ENCODE assay signal across 9 mouse cellular contexts in the genomic region with DNA sequence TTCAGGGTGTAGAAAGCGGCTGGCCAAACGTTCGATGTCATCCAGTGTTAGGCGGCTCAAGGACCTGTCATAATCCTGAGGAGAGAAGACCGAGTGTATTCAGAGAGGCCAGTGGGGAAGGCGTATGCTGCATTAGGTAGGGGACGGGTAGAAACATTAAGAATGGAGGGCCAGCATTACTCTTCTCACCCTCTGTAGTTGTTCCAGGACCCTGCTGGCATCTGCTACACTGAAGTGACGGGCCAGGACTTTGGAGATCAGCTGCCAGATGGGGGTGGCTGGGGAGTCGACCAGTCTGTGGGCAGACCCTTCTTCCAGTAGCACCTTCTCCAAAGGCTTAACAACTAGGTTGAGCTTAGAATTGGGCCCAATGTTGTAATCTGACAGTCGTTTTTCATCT. TPM values are rescaled to one million over a fixed set of nuclear protein-coding genes. Genes with fewer than 3 reads are reported as not detected.
DNase-seq lines count a peak whose midpoint lies in the region; ATAC-seq and TF ChIP-seq lines count a peak whose summit lies in the region.
"Had no signal": no experiment of that assay in that cellular context is flagged by ENCODE, and none has a peak within 500 bp of the region (broad histone marks: within the 10 kb centered on the region; RNA-seq: fewer than 3 reads in every experiment).

No protein-coding gene starts in this region.

- no peak for TF ChIP-seq EP300 in heart, adult 2 months (IDR thresholded peaks at IDR 0.05; ENCODE audit: insufficient read depth, low read depth, low read length)
- no peak for TF ChIP-seq EP300 in CH12.LX (IDR thresholded peaks at IDR 0.05; ENCODE audit: low read length)

- dilution Hi-C loops in CH12.LX (cut with MboI; ENCODE audit: extremely low pct_ligation_motif_present, extremely low pct_unique_long_range_greater_than_20kb, low sequenced_read_pairs): no loop called here

- H3K36me3 ChIP-seq in heart, adult 2 months (ENCODE audit: control insufficient read depth, insufficient read depth, low read length): peaks cover 4% of the 10 kb centered on the region; the same call in 1 of the 2 replicates
- H3K36me3 ChIP-seq in CH12.LX (replicated peaks in 1 of 2; ENCODE audit: control insufficient read depth in 1 of 2, insufficient read depth in 1 of 2, low read length in 1 of 2): peaks cover 21 to 36% of the 10 kb centered on the region in 2 experiments
- H3K36me3 ChIP-seq in forebrain, embryonic 14.5 days (ENCODE audit: control insufficient read depth, insufficient read depth, low read length): no peaks in the 10 kb centered on the region
- H3K36me3 ChIP-seq in liver, embryonic 13.5 days: peaks cover 12% of the 10 kb centered on the region; the same call in 1 of the 2 replicates

- peaks cover 3% of the 10 kb centered on the region for H3K4me1 ChIP-seq in heart, adult 2 months (ENCODE audit: control insufficient read depth, insufficient read depth, low read length)
- peaks cover 12 to 35% of the 10 kb centered on the region in 2 experiments; a peak in 3 of 4 replicates for H3K4me1 ChIP-seq in CH12.LX (ENCODE audit: control insufficient read depth in 1 of 2, insufficient read depth in 2 of 2)
- H3K4me1 ChIP-seq in forebrain, embryonic 14.5 days (ENCODE audit: control insufficient read depth, insufficient read depth, low read length): peaks cover 6% of the 10 kb centered on the region; the same call in 1 of the 2 replicates
- peaks cover 35% of the 10 kb centered on the region for H3K4me1 ChIP-seq in liver, embryonic 13.5 days (replicated peaks)

- H3K4me2 ChIP-seq in CH12.LX (ENCODE audit: insufficient read depth, low read depth, poor library complexity, severe bottlenecking): peak overlapping the region; percentile 61; the same call in 1 of the 2 replicates
- peak overlapping the region; percentile 61 for H3K4me2 ChIP-seq in forebrain, embryonic 14.5 days (ENCODE audit: low read length)
- H3K4me2 ChIP-seq in liver, embryonic 13.5 days: peak overlapping the region; percentile 74

- TF ChIP-seq POLR2A in heart, adult 2 months (IDR thresholded peaks at IDR 0.05; ENCODE audit: insufficient read depth, low read depth, low read length): no peak
- no peak for TF ChIP-seq POLR2A in CH12.LX (IDR thresholded peaks at IDR 0.05; ENCODE audit: low read depth, low read length)

- no peak for DNase-seq in heart, adult 2 months
- no peak for DNase-seq in heart, postnatal 14 days
- DNase-seq in CH12.LX (ENCODE audit: extremely low read depth): no peak
- no peak for DNase-seq in forebrain, embryonic 14.5 days (ENCODE audit: low spot score)
- DNase-seq in liver, embryonic 13.5 days: no peak
- DNase-seq in frontal cortex, postnatal 14 days (ENCODE audit: low spot score in 2 of 2): no peak
- DNase-seq in thymus, postnatal 36 days: no peak
- no peak for DNase-seq in urinary bladder, postnatal 14 days (ENCODE audit: low spot score)
- DNase-seq: cerebellum, postnatal 36 days had no signal

- no peak for TF ChIP-seq CTCF in heart, adult 2 months (IDR thresholded peaks at IDR 0.05)
- TF ChIP-seq CTCF in CH12.LX (conservative IDR thresholded peaks at IDR 0.05 in 1 of 2, IDR thresholded peaks at IDR 0.05 in 1 of 2; ENCODE audit: low read depth in 2 of 2, low read length in 2 of 2): no peak

- H3K9ac ChIP-seq in heart, adult 2 months (ENCODE audit: low read depth, low read length): peak overlapping the region; percentile 85
- peak overlapping the region; percentile 83 for H3K9ac ChIP-seq in CH12.LX (ENCODE audit: insufficient read depth, low read depth)
- peak overlapping the region; percentile 77 for H3K9ac ChIP-seq in forebrain, embryonic 14.5 days (ENCODE audit: low read length)
- peak overlapping the region; percentile 85 for H3K9ac ChIP-seq in liver, embryonic 13.5 days

- no peaks in the 10 kb centered on the region for H3K79me2 ChIP-seq in heart, adult 2 months (replicated peaks; ENCODE audit: control insufficient read depth, insufficient read depth, low read length)
- peaks cover 9% of the 10 kb centered on the region for H3K79me2 ChIP-seq in CH12.LX (replicated peaks; ENCODE audit: control insufficient read depth, extremely low read depth, insufficient read depth, poor library complexity, severe bottlenecking)

- WGBS in heart, adult 2 months: 46% methylated on average over 10 of the region's 10 CpGs
- 78% methylated on average over 10 of the region's 10 CpGs for WGBS in forebrain, embryonic 14.5 days
- WGBS in liver, embryonic 13.5 days (ENCODE audit: insufficient replicate concordance): 53% methylated on average over 10 of the region's 10 CpGs

- intact Hi-C loops in heart, adult 2 months (cut with DNase I): loop anchor here (5.0 kb wide), 2 partner anchors 55 to 120 kb away; a partner anchor contains a TSS
- intact Hi-C loops in heart, postnatal 14 days (cut with DNase I): loop anchor here (5.0 kb wide), 1 partner anchor 50 kb away; no protein-coding TSS in a partner anchor

- H3K4me3 ChIP-seq in heart, adult 2 months: peak overlapping the region; percentile 68
- H3K4me3 ChIP-seq in CH12.LX (replicated peaks in 1 of 3; ENCODE audit: low read depth in 2 of 3, low read length in 2 of 3, poor library complexity in 1 of 3): peak overlapping the region; percentile 67 to 88 (median 70)
- peak overlapping the region; percentile 49 for H3K4me3 ChIP-seq in forebrain, embryonic 14.5 days (ENCODE audit: low read depth, low read length)
- peak overlapping the region; percentile 75 for H3K4me3 ChIP-seq in liver, embryonic 13.5 days (replicated peaks)

- H3K27me3 ChIP-seq in heart, adult 2 months (ENCODE audit: control insufficient read depth, insufficient read depth, low read length): no peaks in the 10 kb centered on the region
- H3K27me3 ChIP-seq in CH12.LX (replicated peaks): no peaks in the 10 kb centered on the region
- H3K27me3 ChIP-seq in forebrain, embryonic 14.5 days (replicated peaks; ENCODE audit: control insufficient read depth, insufficient read depth, low read length): no peaks in the 10 kb centered on the region
- H3K27me3 ChIP-seq in liver, embryonic 13.5 days: no peaks in the 10 kb centered on the region

- no peaks in the 10 kb centered on the region for H3K9me3 ChIP-seq in CH12.LX (replicated peaks; ENCODE audit: low read length)
- no peaks in the 10 kb centered on the region for H3K9me3 ChIP-seq in forebrain, embryonic 14.5 days (replicated peaks; ENCODE audit: control insufficient read depth, low read length)
- H3K9me3 ChIP-seq in liver, embryonic 13.5 days (replicated peaks): no peaks in the 10 kb centered on the region

- in situ Hi-C loops in CH12.LX (cut with MboI; ENCODE audit: low pct_ligation_motif_present, low pct_unique_long_range_greater_than_20kb, low sequenced_read_pairs): no loop called here

- ATAC-seq in forebrain, embryonic 14.5 days: no peak
- ATAC-seq in liver, embryonic 13.5 days (ENCODE audit: low read depth): no peak

- H3K27ac ChIP-seq in heart, adult 2 months: peak overlapping the region; percentile 83
- no peak overlapping the region for H3K27ac ChIP-seq in CH12.LX (ENCODE audit: insufficient read depth, low read depth)
- H3K27ac ChIP-seq in forebrain, embryonic 14.5 days (ENCODE audit: low read depth, low read length): no peak overlapping the region
- peak overlapping the region; percentile 73 for H3K27ac ChIP-seq in liver, embryonic 13.5 days

- no peak for TF ChIP-seq RAD21 in CH12.LX (IDR thresholded peaks at IDR 0.05; ENCODE audit: low read depth, low read length)

RNA-seq across cellular contexts. Expression of a gene that starts 5.5 kb away (rescaled TPM):
- total RNA-seq in heart, adult 2 months (2021): 10 to 100 TPM; 68.5 to 79.2 TPM
- polyA plus RNA-seq in heart, adult 2 months (2012; rRNA removed): 58.1 and 93.7 TPM in 2 replicates
- total RNA-seq in heart, postnatal 14 days (2021): 10 to 100 TPM; 48.1 to 53.6 TPM
- total RNA-seq in CH12.LX (2012; rRNA removed) (12.7 and 18.8 TPM in 2 replicates), CH12.LX (2014; rRNA removed) (17.6 and 19.3 TPM in 2 replicates)
- polyA plus RNA-seq in CH12.LX (2012; ENCODE audit: insufficient read length, low read depth): 39.2 and 39.3 TPM in 2 replicates
- polyA plus RNA-seq in forebrain, embryonic 14.5 days (2014; fragmentation: Nextera tagmentation; extraction: Ambion mirVana): 77.7 and 81.5 TPM in 2 replicates
- polyA plus RNA-seq in liver, embryonic 13.5 days (2015; fragmentation: Nextera tagmentation; extraction: Ambion mirVana): 39.8 and 47.2 TPM in 2 replicates

RNA-seq across cellular contexts. Expression of a gene that starts 5.6 kb away (rescaled TPM):
- total RNA-seq in heart, adult 2 months (2021): 1 to 10 TPM; 5.1 to 5.8 TPM
- 10.4 and 12.6 TPM in 2 replicates for polyA plus RNA-seq in heart, adult 2 months (2012; rRNA removed)
- total RNA-seq in heart, postnatal 14 days (2021): 1 to 10 TPM; 5.3 to 5.5 TPM
- total RNA-seq in CH12.LX (2012; rRNA removed): 7.4 and 11.6 TPM in 2 replicates
- 14.1 and 14.7 TPM in 2 replicates for total RNA-seq in CH12.LX (2014; rRNA removed)
- polyA plus RNA-seq in CH12.LX (2012; ENCODE audit: insufficient read length, low read depth): 11.2 and 12.0 TPM in 2 replicates
- polyA plus RNA-seq in forebrain, embryonic 14.5 days (2014; fragmentation: Nextera tagmentation; extraction: Ambion mirVana): 6.8 and 7.8 TPM in 2 replicates
- 8.2 and 8.4 TPM in 2 replicates for polyA plus RNA-seq in liver, embryonic 13.5 days (2015; fragmentation: Nextera tagmentation; extraction: Ambion mirVana)

RNA-seq across cellular contexts. Expression of a gene that starts 14.1 kb away (rescaled TPM):
- total RNA-seq in heart, adult 2 months (2021): 10 to 100 TPM; 24.4 to 32.0 TPM
- 38.5 and 44.6 TPM in 2 replicates for polyA plus RNA-seq in heart, adult 2 months (2012; rRNA removed)
- total RNA-seq in heart, postnatal 14 days (2021): 10 to 100 TPM; 34.7 to 38.3 TPM
- total RNA-seq in CH12.LX (2012; rRNA removed) (57.9 and 68.6 TPM in 2 replicates), CH12.LX (2014; rRNA removed) (102 and 118 TPM in 2 replicates)
- 56.8 and 67.4 TPM in 2 replicates for polyA plus RNA-seq in CH12.LX (2012; ENCODE audit: insufficient read length, low read depth)
- polyA plus RNA-seq in forebrain, embryonic 14.5 days (2014; fragmentation: Nextera tagmentation; extraction: Ambion mirVana): 90.8 and 109 TPM in 2 replicates
- polyA plus RNA-seq in liver, embryonic 13.5 days (2015; fragmentation: Nextera tagmentation; extraction: Ambion mirVana): 62.2 and 71.7 TPM in 2 replicates

RNA-seq across cellular contexts. Expression of a gene that starts 25.6 kb away (rescaled TPM):
- 10 to 100 TPM; 16.6 to 21.5 TPM for total RNA-seq in heart, adult 2 months (2021)
- polyA plus RNA-seq in heart, adult 2 months (2012; rRNA removed): 29.8 and 32.4 TPM in 2 replicates
- total RNA-seq in heart, postnatal 14 days (2021): 10 to 100 TPM; 16.3 to 19.2 TPM
- total RNA-seq in CH12.LX (2012; rRNA removed) (8.7 and 12.5 TPM in 2 replicates), CH12.LX (2014; rRNA removed) (7.1 and 7.7 TPM in 2 replicates)
- polyA plus RNA-seq in CH12.LX (2012; ENCODE audit: insufficient read length, low read depth): 8.3 and 12.3 TPM in 2 replicates
- 29.8 and 35.2 TPM in 2 replicates for polyA plus RNA-seq in forebrain, embryonic 14.5 days (2014; fragmentation: Nextera tagmentation; extraction: Ambion mirVana)
- 8.6 and 9.6 TPM in 2 replicates for polyA plus RNA-seq in liver, embryonic 13.5 days (2015; fragmentation: Nextera tagmentation; extraction: Ambion mirVana)

RNA-seq across cellular contexts. Expression of a gene that starts 25.6 kb away (rescaled TPM):
- 10 to 100 TPM; 39.7 to 47.6 TPM for total RNA-seq in heart, adult 2 months (2021)
- polyA plus RNA-seq in heart, adult 2 months (2012; rRNA removed): 11.0 and 18.2 TPM in 2 replicates
- total RNA-seq in heart, postnatal 14 days (2021): 10 to 100 TPM; 46.6 to 52.2 TPM
- total RNA-seq in CH12.LX (2012; rRNA removed) (37.9 and 40.6 TPM in 2 replicates), CH12.LX (2014; rRNA removed) (25.0 and 26.4 TPM in 2 replicates)
- 20.5 and 28.3 TPM in 2 replicates for polyA plus RNA-seq in CH12.LX (2012; ENCODE audit: insufficient read length, low read depth)
- 22.9 and 23.4 TPM in 2 replicates for polyA plus RNA-seq in forebrain, embryonic 14.5 days (2014; fragmentation: Nextera tagmentation; extraction: Ambion mirVana)
- 20.2 and 22.3 TPM in 2 replicates for polyA plus RNA-seq in liver, embryonic 13.5 days (2015; fragmentation: Nextera tagmentation; extraction: Ambion mirVana)

Comparison
In these comparisons a context has a peak if more than half of its experiments do, and no peak if none do; other contexts are left out.
1. H3K27ac ChIP-seq: peak in heart, adult 2 months (single experiment) and liver, embryonic 13.5 days (single experiment); none in CH12.LX (single experiment) and forebrain, embryonic 14.5 days (single experiment).
2. Peak in every context shown above with its lines, with median percentiles within 50 percentile points of each other: H3K4me3 ChIP-seq, H3K9ac ChIP-seq and H3K4me2 ChIP-seq.